In the genomic region with DNA sequence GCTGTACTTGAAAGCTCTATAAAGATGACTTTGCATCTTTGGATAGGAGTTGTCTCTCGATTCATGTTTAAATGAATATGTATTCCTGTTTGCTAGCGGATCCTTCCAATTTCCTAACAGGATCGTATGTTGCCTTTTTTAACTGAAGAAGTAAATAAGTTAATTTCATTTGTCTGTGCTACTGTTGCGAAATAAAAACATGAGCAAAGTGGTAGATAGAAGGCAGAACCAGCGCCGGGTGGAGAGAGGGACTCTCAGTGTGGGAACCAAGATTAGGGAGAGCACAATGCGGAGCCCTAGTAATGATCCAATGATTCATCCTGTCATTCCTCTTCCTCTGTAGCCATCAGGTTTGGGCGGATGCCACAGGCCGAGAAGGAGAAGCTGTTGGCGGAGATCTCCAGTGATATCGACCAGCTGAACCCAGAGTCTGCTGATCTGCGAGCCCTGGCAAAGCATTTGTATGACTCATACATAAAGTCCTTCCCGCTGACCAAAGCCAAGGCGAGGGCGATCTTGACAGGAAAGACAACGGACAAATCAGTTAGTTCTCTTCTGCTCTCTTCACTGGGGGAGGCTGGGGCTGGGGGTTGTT, we compare ENCODE assay signal across 9 mouse cellular contexts.
DNase-seq lines count a peak whose midpoint lies in the region; ATAC-seq and TF ChIP-seq lines count a peak whose summit lies in the region.
"Had no signal": no experiment of that assay in that cellular context is flagged by ENCODE, and none has a peak within 500 bp of the region (broad histone marks: within the 10 kb centered on the region; RNA-seq: fewer than 3 reads in every experiment).

No protein-coding gene starts in this region.

- WGBS in heart, embryonic 16.5 days, result 58% methylated on average over 16 of the region's 16 CpGs
- 27% methylated on average over 16 of the region's 16 CpGs for WGBS in lung, adult 2 months

- ATAC-seq in heart, embryonic 16.5 days (replicated peaks; ENCODE audit: extremely low read depth, insufficient read depth, low FRiP score), result no peak
- ATAC-seq in frontal cortex, adult (ENCODE audit: low TSS enrichment), result no peak

- no peak overlapping the region for H3K9ac ChIP-seq in heart, embryonic 16.5 days (ENCODE audit: low read length)
- H3K9ac ChIP-seq: neural tube, embryonic 13.5 days had no signal

- no peak for TF ChIP-seq POLR2A in lung, adult 2 months (IDR thresholded peaks at IDR 0.05; ENCODE audit: borderline replicate concordance, extremely low read depth, low read depth, low read length)

- peaks cover 3% of the 10 kb centered on the region; the same call in 1 of the 2 replicates for H3K9me3 ChIP-seq in heart, embryonic 16.5 days (replicated peaks; ENCODE audit: control insufficient read depth, low read length)
- H3K9me3 ChIP-seq: neural tube, embryonic 13.5 days had no signal

- no peak for TF ChIP-seq CTCF in lung, adult 2 months (IDR thresholded peaks at IDR 0.05; ENCODE audit: insufficient read depth, low read length)

- peaks cover 3% of the 10 kb centered on the region; the same call in 1 of the 2 replicates for H3K4me1 ChIP-seq in heart, embryonic 16.5 days (ENCODE audit: control insufficient read depth, insufficient read depth, low read length)
- peaks cover 10% of the 10 kb centered on the region for H3K4me1 ChIP-seq in lung, adult 2 months (ENCODE audit: control insufficient read depth, insufficient read depth, low read length)
- H3K4me1 ChIP-seq: neural tube, embryonic 13.5 days had no signal

- H3K4me2 ChIP-seq in heart, embryonic 16.5 days (ENCODE audit: low read depth, low read length), result 0 out of 2 replicates have a peak overlapping the region, but pooled peaks have one; percentile 2
- H3K4me2 ChIP-seq: neural tube, embryonic 13.5 days had no signal

- DNase-seq in MN1 (ENCODE audit: low spot score), result peak; percentile 88
- DNase-seq in cerebellum, adult 11-12 months, result peak; percentile 79
- peak; percentile 53 for DNase-seq in lung, adult 2 months
- peak; percentile 33 for DNase-seq in urinary bladder, postnatal 10 days (ENCODE audit: low spot score)
- no peak for DNase-seq in retina, embryonic 14.5 days (ENCODE audit: low spot score)
- DNase-seq in B cell, adult 2 months, result no peak

- H3K27ac ChIP-seq in heart, embryonic 16.5 days (ENCODE audit: low read length), result 0 out of 2 replicates have a peak overlapping the region, but pooled peaks have one; percentile 29
- H3K27ac ChIP-seq: neural tube, embryonic 13.5 days had no signal

- H3K27me3 ChIP-seq in heart, embryonic 16.5 days (ENCODE audit: control insufficient read depth, insufficient read depth, low read length), result no peaks in the 10 kb centered on the region
- H3K27me3 ChIP-seq: neural tube, embryonic 13.5 days had no signal

- H3K36me3 ChIP-seq in heart, embryonic 16.5 days (ENCODE audit: control insufficient read depth, insufficient read depth), result no peaks in the 10 kb centered on the region
- H3K36me3 ChIP-seq: neural tube, embryonic 13.5 days had no signal

- H3K4me3 ChIP-seq in heart, embryonic 16.5 days (ENCODE audit: low read length), result no peak overlapping the region
- H3K4me3 ChIP-seq in lung, adult 2 months (replicated peaks; ENCODE audit: extremely low read depth, low read depth, low read length), result peak overlapping the region; percentile 36
- H3K4me3 ChIP-seq: neural tube, embryonic 13.5 days had no signal

Comparison
In these comparisons a context has a peak if more than half of its experiments do, and no peak if none do; other contexts are left out.
1. DNase-seq: peak in MN1 (single experiment), cerebellum, adult 11-12 months (single experiment), lung, adult 2 months (single experiment) and urinary bladder, postnatal 10 days (single experiment); none in retina, embryonic 14.5 days (single experiment) and B cell, adult 2 months (0 of 2).